Mouse (Mus musculus) liver, embryonic 18 days (tissue): ENCODE measurements around the gene Taf13. TPM values are rescaled to one million over a fixed set of nuclear protein-coding genes. Genes with fewer than 3 reads are reported as not detected.

Experiments
- polyA plus RNA-seq: library from polyadenylated mRNA; depleted of rRNA; stranded (reverse); fragments of >200 nt; gene quantifications from 2 replicates; pipeline ENCODE4 v1.2.3, GENCODE M21; 2012; rRNA removed

The Taf13 gene
- polyA plus RNA-seq, result 6.2 and 6.7 TPM in 2 replicates

GRCm38 (mm10) chr3:108571443-108572294 lies at the start of gene Taf13:
Gene Taf13, plus strand, starts transcription at chr3:108571698.

GRCm38 (mm10) chr3:108533951-108534350 lies 37.5 kb upstream of the Taf13 start, which contains the start of gene 1700013F07Rik:
Gene 1700013F07Rik, plus strand, starts transcription at chr3:108534150.

GRCm38 (mm10) chr3:108536517-108537260 lies 34.8 kb upstream of the Taf13 start, which contains the start of gene 5330417C22Rik:
Gene 5330417C22Rik, minus strand, starts transcription at chr3:108536536.

GRCm38 (mm10) chr3:108562133-108562730 lies 9.3 kb upstream of the Taf13 start, which contains the start of gene Tmem167b:
Gene Tmem167b, minus strand, starts transcription at chr3:108562466.

GRCm38 (mm10) chr3:108590786-108591529 lies 19.5 kb downstream of the Taf13 start, which contains the start of gene Wdr47:
Gene Wdr47, plus strand, starts transcription at chr3:108591279.

Other genes with a start within 250 kb of the Taf13 start
- gene Mybphl, start 206.8 kb upstream of the Taf13 start, polyA plus RNA-seq, result 1.0 and 2.0 TPM in 2 replicates
- 13.2 and 14.0 TPM in 2 replicates for gene Psrc1, start 187.9 kb upstream of the Taf13 start, polyA plus RNA-seq
- gene Celsr2, start 156.1 kb upstream of the Taf13 start, polyA plus RNA-seq, result 0.30 and 0.39 TPM in 2 replicates
- gene Sars, start 126.5 kb upstream of the Taf13 start, polyA plus RNA-seq, result 30.3 and 33.2 TPM in 2 replicates
- not detected in 2 replicates for gene 1700013F07Rik, start 37.5 kb upstream of the Taf13 start, polyA plus RNA-seq
- 0.37 and 0.68 TPM in 2 replicates for gene 5330417C22Rik, start 35.2 kb upstream of the Taf13 start, polyA plus RNA-seq
- 3.7 and 3.9 TPM in 2 replicates for gene Tmem167b, start 9.2 kb upstream of the Taf13 start, polyA plus RNA-seq
- 1.3 and 1.4 TPM in 2 replicates for gene Wdr47, start 19.6 kb downstream of the Taf13 start, polyA plus RNA-seq
- 25.4 and 27.2 TPM in 2 replicates for gene Clcc1, start 82.2 kb downstream of the Taf13 start, polyA plus RNA-seq
- gene Gpsm2, start 150.6 kb downstream of the Taf13 start, polyA plus RNA-seq, result 9.9 and 11.7 TPM in 2 replicates
- gene Aknad1, start 168.0 kb downstream of the Taf13 start, polyA plus RNA-seq, result 0.29 and 0.32 TPM in 2 replicates